Mouse (Mus musculus) myocyte (in vitro differentiated cells): ENCODE data around the gene Blvrb.

Experiments
- MYOD1 ChIP-seq, 3 experiments: IDR thresholded peaks; one replicate each; pipeline ENCODE4 v1.6.1; 2011; ENCODE audit warnings: control low read depth in 2 of 3, low read depth in 2 of 3, mild to moderate bottlenecking in 2 of 3, moderate library complexity in 1 of 3; ENCODE audit not compliant: insufficient read length in 2 of 3, control insufficient read depth in 1 of 3
- POLR2A ChIP-seq: IDR thresholded peaks from one replicate; pipeline ENCODE4 v1.6.1; 2011; ENCODE audit warnings: low read depth, mild to moderate bottlenecking, control low read depth, moderate library complexity; ENCODE audit not compliant: insufficient read length

DNA sequence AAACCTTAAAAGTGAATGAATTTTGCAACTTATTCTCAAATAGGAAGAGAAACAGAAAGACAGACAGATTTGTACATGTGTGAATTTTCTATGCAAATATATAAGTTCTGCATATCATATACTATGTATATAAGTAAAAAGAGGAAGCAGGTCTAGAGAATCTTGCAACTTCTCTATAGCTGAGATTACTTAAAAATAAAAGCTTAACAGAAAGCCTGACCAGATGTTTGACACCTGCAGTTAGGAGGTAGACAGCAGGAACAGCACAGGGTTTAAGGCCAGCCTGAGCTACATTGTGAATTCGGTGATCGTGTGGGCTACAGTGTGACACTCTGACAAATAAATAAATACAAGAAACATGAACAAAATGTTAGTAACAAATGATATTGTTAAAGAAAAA is 3.6 kb downstream of the Blvrb start:
- TF ChIP-seq MYOD1 (IDR thresholded peaks at IDR 0.05; ENCODE audit: control insufficient read depth in 1 of 3, insufficient read length in 2 of 3, low read depth in 2 of 3) = no peak
- TF ChIP-seq POLR2A = no peak
